Mouse (Mus musculus) G1E (cell line): Measurements from ENCODE around the gene Kcna6.

Experiments used
- CTCF ChIP-seq: IDR thresholded peaks from 2 replicates; pipeline ENCODE4 v1.5.1; 2012; ENCODE audit warnings: low read depth, low read length, inconsistent platforms, mixed read lengths
- GATA1 ChIP-seq: IDR thresholded peaks from 2 replicates; pipeline ENCODE4 v1.6.1; 2012; ENCODE audit warnings: borderline replicate concordance, low read length, inconsistent platforms, mixed read lengths
- GATA2 ChIP-seq: IDR thresholded peaks from 2 replicates; pipeline ENCODE4 v1.6.1; 2012; ENCODE audit warnings: low read depth, low read length, inconsistent platforms, borderline replicate concordance
- POLR2AphosphoS5 ChIP-seq: IDR thresholded peaks from 2 replicates; pipeline ENCODE4 v1.6.1; 2012; ENCODE audit warnings: low read depth, low read length, inconsistent platforms; ENCODE audit not compliant: insufficient replicate concordance
- TAL1 ChIP-seq: conservative IDR thresholded peaks from 2 replicates; pipeline ENCODE4 v1.6.1; 2012; ENCODE audit warnings: low read depth, low read length, inconsistent platforms, mixed read lengths

DNA sequence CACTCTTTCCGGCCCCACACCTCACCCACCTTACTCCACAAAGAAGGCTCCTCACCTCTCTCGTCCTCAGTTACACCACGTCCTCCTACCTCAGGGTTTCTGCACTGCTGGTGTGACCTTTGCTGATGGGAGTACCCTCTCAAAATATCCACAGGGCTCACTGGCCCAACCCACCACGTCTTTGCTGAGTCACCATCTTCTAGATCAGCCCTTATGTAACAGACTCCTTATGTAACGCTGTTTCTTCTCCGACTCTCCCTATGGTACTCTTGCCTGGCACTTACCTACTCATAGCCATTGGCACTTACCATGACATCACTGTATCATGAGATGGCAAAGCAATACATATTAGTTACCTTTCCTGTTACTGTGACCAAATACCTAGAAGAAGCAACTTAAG lies 27.9 kb downstream of the Kcna6 start:
- no peak for TF ChIP-seq CTCF
- no peak for TF ChIP-seq TAL1
- TF ChIP-seq GATA2 = no peak
- TF ChIP-seq GATA1 = no peak
- TF ChIP-seq POLR2AphosphoS5 = no peak
